Mouse (Mus musculus) layer of hippocampus, postnatal 14 days (tissue): Measurements from ENCODE around the gene Gm10320. TPM values are rescaled to one million over a fixed set of nuclear protein-coding genes. Genes with fewer than 3 reads are reported as not detected.

Experiments
- DNase-seq, 2 experiments: peaks; one replicate each; pipeline ENCODE4 v3.0.0; 2021 to 2022; ENCODE audit warnings: low spot score in 2 of 2, mixed read lengths in 1 of 2
- total RNA-seq, 2 experiments: library from RNA; stranded (reverse); gene quantifications; 2 replicates each; pipeline ENCODE4 v1.2.3; 2021

The Gm10320 gene
- total RNA-seq, 2 experiments from 2014 or later: not detected

DNA sequence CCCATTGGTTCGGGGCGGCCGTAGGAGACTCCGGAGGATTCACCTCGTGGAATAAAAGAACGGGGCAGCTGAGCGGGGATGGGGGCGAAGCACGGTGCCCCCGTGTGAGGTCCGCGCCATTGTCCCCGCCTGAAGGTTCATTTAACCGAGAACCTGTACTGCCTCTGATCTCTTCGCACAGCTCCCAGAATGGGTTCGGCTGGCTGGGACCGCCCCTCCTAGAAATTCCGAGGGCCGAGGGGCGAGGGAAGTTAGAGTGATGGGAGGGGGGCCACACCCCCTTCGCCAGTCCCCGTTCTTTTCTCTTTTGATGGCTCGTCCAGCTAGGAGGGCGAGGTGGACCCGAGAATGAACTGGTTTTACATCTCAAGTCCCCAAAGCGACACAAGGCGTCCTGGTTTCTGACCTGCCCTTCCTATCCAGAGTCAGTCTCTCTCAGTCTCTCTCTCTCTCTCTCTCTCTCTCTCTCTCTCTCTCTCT, 12.4 kb upstream of the Gm10320 start:
- DNase-seq: no peak

DNA sequence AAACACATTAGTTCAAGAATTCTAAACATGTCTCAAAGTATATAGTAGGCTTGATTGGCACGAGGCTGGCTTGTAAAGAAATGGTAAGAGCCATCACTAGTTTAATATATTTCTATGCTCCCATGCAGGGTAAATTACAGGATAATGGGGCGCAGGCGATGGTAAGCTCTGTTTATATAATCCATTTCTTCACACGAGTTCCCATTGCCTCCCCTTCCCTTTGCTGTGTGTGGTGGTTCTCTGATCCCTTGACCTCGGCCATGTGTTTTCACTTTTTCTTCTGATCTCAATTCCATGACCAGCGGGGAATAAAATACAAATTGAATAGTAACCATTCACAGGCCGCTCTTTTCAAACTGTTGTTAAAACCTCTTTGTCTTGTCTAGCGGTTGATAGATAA, 11.8 kb upstream of the Gm10320 start:
- no peak for DNase-seq

DNA sequence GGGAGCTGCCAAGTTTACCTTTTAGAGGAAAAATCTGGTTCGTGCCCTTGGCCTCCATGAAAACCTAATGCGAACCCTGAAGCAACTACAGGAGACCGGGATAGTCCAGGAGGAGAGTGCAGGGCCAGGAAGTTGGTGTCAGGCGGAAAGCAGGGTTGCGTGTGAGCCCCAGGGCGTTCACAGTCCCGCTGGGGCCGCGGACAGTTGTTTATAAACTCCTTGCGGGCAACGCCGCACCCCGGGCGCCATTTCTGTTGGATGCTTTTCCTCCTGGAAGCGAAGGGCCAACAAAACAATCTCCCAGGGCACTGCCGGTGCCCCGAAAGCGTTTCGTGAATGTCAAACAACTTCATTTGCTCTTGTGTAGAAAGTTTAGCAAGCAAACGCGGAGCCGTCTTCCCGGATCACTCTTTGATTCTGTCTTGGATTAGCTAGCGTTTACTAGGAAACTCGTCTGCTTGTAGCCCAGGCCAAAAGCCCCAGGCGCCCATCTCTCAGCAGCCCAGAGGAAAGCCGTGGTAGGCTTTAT, 11.1 kb upstream of the Gm10320 start:
- no peak for DNase-seq

DNA sequence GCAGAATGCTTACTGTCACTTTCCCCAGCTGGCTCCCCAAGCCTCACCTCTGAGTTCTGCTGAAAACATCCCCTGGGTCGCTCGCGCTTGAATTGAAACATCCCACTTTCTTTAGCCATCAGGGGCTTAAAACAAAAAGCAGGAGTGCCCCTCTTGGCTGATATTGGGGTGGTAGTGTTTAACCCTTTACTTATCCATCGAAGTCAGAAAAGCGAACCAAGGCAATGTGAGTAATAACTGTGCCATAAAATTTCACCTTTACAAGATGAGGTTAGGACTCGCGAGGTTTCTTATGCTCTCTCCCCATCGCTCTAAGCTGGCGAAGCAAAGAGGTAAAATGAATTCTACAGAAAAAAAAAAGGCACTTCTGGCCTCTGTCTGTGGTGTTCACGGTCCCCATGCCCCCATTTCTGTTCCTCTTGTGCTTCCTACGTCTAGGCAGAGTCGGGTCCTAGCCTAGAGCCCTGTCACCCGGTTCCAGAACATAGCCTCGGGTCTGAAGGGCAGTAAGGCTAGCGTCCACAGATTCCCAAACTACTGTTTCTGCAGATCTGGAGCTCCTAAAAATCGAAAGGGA, 10.5 kb upstream of the Gm10320 start:
- DNase-seq: no peak

DNA sequence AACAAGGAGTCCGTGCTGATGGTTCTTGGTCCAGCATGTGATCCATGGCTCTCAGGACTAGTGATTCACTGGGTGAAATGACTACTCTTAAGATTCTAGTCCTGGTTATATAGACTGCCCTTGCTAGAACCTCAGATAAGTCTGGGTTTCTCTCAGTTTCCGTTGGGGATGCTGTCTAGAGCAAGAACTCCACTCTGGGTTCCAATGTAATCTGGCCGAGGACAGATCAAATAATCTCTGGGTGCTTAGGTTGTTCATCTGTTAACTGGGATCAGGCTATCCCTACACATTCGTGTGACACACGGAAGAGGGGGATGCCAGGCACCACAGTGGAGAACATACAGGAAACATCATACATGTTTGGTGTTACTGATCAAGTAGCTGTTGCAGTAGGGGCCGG, 9.5 kb upstream of the Gm10320 start:
- no peak for DNase-seq

DNA sequence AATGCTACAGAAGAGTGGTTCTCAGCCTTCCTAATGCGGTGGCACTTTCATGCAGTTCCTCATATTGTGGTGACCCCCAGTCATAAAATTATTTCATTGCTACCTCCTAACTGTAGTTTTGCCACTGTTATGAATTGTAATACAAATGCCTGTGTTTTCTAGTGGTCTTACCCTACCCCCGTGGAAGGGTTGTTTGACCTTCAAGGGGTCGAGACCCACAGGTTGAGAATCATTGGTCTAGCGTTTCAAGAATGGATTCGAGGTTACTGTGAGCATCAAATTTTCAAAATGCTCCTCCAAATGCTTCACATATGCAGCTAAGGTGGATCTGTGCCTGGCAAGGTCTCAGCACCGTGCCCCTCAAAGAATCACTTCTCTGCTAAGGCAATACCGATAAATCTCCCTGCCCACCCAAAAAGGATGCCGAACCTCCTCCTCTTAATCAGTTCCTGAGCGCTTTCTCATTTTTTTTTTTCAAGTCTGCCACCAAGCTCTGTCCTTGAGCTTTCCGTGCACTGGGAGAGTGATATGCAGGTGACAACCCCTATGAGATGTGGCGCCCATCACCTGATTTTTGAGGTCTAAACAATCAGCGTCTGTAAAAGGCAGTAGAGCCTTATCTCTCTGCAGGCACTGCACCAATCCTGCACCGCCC, 8.8 kb upstream of the Gm10320 start:
- no peak for DNase-seq

DNA sequence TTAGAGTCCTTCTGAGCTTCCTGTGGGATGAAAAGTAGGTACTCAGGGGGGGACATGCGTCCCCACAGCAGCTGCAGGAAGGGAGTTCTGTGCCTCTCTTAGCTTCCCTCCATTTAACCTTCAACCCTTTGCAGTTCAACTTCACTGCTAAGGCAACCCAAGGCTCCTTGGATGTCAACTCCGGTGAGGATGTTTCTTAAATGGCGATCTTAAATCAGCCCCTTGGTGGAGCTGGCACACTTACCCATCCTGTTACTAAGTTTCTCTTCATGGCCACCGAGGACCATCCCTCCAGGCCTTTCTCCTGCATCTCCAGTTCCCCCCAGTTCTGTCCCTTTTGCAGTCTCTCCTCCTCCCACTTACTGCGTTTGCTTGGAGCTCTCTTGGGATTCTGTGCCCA, 6.8 kb upstream of the Gm10320 start:
- DNase-seq: no peak

DNA sequence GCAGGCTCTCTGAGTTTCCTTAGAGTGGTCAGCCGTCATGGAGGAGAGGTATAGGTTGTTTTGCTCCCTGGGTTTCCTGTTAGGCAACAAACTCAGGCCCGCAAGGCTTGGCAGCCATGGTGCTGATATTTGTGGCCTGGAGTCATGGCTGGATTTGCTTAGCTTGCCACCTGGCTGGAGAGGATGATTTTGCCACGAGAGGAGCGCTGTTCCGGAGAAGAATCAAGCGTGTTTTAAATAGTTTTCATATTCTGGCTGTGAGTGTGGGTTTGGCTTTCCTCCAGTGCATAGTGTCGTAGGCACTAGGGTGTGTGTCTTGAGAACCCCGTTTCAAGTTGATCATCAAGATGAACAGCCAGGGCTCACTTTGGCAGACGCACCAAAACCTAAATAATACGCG, 6.3 kb upstream of the Gm10320 start:
- DNase-seq: no peak

DNA sequence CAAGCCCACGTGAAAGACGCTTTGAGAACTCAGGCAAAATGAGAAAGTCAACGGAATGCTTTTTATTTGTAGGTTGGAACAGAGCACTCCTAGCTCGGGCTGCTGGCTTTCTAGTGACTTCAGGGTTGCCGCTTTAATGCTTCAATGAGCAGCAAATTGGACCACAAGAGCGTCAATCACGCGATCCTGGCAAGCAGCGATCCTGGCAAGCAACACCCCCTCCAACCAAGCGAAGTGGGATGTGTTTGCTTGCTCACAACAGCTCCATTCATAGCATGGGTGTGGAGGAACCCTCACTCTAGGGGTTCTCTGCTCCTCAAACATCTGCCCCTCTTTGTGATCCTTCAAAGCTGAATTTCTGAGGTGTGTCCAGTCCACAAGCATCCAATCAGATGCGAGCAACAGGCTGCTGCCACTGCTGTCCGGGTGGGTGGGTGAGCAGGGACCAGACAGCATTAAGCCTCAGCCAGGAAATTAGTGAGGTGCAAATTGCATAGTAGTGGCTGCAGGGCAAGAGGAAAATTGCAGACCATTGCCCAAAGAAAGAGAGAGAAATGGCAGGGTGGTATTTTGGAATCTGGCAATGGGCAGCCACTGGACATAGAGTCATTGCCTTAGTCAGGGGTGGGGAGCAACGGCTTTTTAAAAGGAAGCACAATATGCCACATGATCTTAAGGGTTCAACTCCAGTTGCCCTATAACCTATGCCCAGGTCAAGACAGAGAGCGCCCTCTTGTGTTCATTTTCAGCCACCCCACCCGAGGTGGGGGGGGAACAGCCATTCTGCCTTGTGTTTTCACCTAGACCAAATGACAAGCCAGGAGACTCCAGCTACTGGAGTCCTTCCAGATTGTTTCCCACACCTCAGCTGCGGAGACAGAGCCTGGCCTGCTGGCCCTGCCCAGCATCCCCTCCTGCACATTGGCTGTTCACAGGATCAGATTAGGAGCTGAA, 5.4 kb upstream of the Gm10320 start:
- peak in 1 of 2 experiments; percentile 12 for DNase-seq

DNA sequence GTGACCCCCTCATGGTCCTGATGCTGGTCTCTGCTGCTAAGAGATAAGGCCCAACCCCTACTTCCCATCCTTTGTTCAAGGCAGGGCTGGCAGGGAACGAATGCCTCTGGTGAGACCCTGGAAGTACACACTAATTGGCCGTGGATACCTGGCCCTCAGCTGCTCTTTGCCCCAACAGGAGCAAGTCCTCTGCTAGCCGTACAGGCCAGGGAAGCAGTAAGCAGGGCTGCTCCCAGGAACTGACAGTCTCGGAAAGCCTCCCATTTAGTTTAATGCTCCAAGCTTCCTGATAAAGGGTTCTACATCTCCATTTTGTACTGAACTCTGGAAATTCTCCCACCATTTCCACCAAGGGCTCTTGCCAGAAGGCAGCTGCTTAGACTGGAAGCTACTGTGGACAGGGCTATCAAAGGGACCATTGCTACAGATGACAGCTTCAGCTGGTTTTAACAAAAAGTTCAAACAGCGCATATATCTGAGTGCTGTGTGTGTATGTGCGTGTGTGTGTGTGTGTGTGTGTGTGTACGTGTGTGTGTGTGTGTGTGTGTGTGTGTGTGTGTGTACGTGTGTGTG, 2.8 kb upstream of the Gm10320 start:
- DNase-seq: no peak

DNA sequence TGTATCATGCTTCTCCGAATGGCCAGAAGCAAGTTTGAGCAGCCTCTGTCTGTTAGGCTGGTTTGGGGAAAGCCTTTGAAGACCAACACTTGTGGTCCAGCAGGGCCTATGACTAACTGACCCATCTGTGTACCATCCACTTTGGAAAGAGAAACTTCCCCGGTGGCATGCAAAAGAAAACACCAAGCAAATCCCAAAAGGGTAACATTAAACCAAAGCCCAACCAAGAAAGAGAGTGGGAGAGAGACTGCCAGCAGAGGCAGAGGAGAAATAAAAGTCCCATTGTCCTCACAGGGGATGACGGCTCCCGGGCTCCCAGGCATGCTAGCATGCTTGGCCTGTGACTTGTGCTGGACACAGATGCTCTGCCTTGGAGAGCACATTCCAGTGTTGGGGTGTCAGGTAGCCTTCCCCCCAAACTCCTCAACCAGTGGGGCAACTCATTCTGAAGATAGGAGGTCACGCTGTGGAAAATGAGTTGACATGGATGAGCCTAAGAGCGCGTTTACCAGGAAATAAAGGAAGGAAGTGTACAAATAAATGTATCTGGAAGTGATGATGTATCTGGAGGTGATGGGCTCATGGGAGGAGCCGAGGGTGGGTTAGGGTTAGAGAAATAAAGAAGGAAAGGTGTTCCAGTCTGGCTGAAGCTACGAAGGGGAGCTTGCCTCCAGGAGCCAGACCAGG, 911 bp upstream of the Gm10320 start:
- no peak for DNase-seq

DNA sequence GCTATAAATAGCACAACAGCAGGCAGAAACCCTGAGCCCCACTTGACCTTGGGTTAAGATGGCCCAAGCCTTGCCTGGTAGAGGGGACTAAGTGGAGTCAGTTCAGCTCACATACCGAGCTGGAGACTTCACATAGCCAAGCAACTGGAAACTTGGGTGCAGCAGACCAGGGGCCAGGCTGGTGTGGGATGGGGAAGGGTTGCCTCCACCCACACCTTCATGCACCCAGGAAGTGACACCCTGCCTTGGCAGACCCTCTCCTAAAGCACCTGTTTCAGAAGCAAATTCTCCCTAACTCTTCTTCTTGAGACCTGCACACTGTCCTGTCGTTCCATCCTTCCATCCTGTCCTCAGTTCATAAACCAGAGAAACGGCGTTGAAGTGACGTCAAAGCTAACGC, 5.1 kb downstream of the Gm10320 start:
- DNase-seq: no peak

DNA sequence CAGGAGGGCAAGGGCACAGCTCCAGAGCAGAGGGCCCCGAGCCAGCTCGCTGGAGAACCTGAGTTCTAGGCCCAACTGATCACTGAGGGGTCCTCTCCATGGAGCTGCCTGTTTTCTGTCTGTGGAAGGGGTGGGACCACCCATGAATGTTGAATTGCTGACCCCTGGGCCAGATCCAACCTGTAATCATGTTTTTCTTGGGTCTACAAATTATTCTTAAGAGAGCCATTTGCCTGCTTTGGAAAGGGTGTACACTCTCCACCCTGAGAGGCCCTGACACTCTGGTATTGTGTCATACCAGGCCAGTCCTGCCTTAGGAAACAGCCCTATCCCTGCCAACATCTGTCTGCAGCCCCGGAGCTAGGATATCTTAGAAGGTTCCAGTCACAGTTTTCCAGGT, 5.6 kb downstream of the Gm10320 start:
- no peak for DNase-seq

DNA sequence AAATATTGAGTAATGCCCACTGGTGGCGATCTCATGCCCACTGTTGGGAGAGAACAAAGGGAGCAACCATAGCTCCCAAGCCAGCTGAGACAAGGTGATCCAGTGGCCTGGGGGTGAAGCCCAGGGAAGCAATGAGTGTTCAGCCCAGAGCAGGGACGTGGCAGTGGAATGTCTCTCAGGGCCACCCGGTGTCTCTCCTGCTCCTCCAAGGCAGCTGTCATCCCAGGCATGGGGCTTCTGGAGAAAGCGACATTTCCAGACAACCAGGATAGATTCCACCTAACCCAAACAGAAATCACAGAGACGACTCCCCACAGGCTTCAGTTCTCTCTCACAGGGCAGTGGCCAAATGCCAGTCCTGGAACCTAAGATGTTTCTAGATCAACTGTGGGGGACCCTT, 6.4 kb downstream of the Gm10320 start:
- DNase-seq: no peak

DNA sequence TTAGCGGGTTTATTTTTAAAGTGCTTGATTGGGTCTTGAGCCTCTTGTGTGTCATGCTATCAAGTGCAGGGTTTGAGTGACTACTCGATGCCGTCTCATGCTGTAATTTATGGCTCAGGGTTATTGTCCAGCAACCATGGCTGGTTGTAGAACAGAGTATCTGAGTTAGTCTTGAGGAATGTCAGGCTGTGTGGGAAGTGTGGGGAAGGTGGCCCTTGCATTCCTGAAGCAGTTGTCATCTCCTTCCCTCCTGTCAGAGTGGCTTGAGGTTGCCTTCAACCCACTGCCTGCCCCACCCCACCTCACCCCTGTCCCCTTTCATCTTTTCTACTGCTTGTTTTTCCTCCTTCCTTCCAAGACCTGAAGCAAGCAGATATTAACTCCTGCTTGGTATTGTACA, 13.8 kb downstream of the Gm10320 start:
- no peak for DNase-seq

DNA sequence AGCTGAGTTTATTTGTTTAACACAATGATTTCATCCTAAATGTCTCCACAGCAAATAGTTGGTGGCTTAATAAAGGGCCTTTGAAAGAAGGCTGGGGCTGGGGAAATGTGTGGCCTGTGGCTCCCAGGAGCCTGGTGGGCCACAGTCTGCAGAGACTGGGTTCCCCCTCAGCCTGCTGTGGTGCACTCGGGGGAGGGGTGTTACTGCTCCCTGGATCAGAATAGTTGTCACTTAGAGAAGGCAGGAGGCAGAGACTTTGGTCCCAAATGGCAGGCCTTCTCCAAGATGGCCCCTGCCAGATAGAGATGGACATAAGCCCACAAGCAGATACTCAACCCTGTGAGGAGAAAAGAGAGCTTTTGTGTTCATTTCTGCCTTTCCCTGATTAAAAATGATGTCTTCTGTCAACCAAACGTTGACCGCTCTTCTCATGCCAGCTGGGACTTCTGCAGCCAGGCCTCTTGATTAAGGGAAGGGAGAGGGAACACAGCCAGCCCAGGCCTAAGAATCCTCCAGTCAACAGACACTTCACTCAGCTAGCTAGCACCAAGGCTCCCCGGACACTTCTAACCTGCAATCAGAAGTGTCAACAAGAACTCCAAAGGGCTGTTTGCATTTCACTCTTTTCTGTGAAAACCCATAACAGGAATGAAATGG, 14.8 kb downstream of the Gm10320 start:
- DNase-seq: no peak

DNA sequence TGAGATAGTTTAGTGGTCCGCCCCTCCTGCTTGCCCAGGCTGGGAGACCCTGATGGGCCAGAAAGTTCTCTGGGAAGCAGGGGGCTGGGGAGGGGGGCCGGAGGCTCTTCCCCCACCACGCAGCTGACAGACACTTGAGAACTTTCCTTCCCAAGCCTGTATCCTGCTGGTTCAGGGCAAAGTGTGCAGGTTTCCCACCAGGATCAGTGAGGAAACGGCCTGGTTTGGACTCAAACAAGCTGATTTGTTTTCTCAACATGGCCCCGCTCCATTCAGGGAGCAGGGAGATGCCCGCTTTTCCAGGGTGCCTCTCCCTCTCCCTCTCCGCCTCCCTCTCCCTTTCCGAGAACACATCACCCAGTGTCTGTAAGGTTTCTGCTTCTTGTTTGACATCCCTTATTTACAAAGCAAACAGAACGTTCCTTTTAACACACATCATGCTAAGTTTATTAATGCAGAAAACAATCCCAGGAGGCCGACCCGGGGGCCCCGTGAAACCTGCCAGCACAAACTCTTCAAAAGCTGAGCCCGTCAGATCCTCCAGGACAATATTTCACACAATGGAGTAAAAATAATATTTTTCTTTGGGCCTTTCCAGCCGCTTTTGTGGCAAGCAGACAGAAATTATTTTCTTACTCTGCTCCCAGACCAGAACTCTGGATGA, 15.5 kb downstream of the Gm10320 start:
- no peak for DNase-seq

DNA sequence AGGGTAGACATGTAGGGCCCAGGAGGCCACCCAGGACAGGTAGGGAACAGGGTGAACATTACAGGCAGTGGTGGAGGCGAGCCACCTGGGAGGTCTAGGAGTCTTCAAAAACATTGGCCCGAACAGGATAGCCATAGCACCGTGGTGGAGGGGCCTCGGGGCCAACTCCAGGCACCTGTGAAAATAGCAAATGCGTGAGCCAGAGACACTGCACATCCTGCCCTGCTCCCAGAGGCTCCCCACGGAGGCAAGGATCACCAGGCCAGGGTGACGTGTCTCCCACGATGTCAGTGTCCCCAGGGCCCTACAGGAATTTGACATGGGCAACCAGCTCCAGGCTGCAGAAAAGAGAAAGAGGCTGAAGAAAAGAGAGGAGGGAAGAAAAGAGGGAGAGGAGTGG, 16.1 kb downstream of the Gm10320 start:
- DNase-seq: no peak

DNA sequence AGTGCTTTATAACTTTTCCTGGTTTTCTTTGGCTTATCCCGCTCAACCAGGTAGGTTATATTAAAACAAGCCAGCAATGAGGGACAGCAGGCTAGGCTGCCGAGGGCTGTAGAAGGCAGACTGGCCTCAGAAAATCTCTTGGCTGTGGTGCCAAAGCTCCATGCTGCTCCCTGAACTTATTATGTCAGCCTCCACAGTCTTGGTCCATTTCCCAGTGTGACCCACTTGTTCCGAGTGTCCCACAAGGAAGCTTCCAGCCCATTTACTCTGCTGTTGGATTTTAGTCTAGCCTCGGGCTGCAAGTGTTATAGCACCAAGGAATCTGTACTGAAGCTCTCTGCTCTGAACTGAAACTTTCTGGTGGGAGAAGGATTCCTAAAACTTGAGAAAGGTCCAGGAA, 18.8 kb downstream of the Gm10320 start:
- DNase-seq: no peak

DNA sequence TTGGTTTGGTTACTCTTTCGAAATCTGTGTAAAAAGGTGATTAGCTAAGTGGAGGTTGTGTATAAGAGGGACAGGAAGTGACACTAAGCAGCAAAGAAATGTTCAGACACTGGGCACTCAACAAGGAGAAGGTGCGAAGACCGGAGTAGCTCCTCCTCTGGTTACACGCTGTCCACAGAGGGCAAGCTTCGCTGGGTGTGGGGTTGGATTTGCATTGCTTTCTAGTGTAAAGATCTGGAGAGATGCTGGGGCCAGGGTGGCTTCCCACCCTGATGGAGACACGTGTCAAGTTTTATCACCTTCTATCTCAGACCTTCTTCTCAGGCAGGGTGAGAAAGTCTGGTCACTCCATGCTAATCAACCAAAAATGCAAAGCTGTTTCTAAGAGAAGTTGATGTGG, 20.0 kb downstream of the Gm10320 start:
- no peak for DNase-seq
